Mouse (Mus musculus) urinary bladder, adult 18-20 months (tissue): ENCODE results near the gene Prkag3.

ENCODE experiments used
- DNase-seq, 2 experiments: peaks; one replicate each; pipeline ENCODE4 v3.0.0; 2022; ENCODE audit warnings: low spot score in 2 of 2, mixed read lengths in 2 of 2

The Prkag3 gene

DNA sequence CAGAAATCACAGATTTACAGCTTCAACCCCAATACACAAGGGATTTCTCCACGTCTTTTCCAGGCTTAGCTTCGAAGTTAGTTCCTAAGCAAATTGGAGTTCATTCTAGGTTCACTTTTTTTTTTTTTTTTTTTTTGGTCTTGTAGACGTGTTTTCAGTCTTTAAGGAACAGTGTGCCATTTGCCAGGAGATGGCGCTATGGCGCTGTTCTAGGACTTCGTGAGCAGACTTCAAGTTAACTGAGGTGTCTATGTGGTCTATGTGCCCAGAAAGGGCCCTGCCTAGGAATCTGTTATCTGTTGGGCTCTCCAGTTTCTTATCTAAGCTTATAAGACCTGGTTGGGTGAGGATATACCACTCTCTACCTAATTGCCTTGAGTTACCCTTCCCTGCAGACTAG is 14.1 kb upstream of the Prkag3 start:
- no peak for DNase-seq

DNA sequence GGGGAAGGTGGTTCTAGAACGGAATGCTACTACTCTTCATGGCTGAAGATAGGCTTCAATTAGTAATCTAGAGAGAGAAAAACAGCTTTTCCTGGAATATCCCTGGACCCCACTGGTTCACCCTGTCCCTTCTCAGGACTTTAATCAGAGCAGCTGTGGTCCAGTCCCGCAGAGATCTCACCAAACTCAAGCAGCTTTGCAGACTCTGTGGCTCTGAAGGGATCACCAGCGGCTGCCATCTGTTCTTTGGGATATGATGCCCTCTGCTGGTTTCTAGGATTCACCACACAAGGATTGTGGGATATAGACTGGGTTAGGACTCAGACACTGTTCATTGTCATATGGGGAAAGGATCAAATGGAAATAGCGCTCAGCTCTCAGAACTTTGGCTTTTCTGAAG is 10.8 kb upstream of the Prkag3 start:
- DNase-seq: no peak

DNA sequence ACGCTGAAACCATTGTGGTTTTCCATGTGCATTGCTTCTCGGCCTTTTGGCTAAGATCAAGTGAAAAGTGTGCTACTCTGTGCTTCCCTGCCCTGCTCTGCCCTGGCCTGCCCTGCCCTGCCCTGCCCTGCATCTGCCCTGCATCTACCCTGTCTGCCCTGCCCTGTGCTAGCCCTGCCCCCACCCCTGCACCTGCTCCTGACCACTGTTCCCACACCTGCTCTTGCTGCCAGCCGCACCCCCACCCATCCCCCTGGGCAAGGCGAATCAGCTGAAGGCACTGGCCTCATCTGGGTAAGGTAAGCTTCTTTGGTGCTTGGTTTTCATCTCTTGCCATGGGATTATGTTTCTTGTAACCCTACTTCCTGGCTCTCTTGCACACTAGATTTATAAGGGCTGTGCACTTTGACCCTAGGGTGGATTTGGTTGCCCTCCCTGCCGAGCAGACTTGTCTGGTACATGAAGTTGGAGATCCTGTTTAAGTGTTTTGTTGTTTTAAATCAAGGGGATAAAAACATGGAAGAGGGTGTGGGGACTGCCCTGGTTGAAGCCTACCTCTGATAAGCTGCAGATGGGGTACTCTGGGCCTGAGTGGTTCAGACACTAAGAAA is 5.3 kb upstream of the Prkag3 start:
- no peak for DNase-seq

DNA sequence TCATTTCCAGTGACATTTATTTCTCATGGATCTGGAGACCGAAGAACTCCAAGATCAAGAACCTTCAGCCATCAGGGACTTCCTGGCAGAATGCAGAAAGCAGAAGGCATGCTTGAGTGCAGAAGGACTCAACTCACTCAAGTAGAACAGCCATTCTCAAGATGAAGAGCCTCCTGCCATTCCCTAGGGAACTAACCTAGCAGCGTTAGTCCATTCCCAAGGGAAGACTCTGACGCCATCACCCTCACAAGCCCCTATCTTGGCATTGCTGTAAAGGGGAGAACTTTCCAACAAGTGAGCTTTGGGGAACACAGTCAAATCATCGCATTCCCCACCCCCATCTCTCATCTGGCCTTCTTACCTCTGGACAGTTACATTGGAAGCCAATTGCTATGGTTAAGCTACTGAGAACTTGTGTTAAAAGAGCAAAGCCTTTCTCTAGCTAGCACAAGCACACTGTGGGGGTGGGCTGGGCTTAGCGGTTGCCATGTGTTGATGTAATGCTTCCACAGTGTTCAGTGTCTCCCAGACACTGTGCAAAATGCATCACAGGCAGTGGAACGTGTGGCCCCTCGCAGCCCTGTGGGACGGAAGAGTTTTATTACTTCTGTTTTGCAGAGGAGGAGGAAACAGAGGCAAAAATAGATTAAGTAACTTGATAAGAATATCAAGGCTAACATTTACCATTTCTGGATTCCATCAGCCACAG is 4.4 kb upstream of the Prkag3 start:
- no peak for DNase-seq

GRCm38 (mm10) chr1:74752833-74753232 is 3.8 kb upstream of the Prkag3 start:
- no peak for DNase-seq

GRCm38 (mm10) chr1:74752150-74752549 is 3.1 kb upstream of the Prkag3 start:
- no peak for DNase-seq

GRCm38 (mm10) chr1:74750683-74751082 is 1.7 kb upstream of the Prkag3 start:
- DNase-seq: no peak

DNA sequence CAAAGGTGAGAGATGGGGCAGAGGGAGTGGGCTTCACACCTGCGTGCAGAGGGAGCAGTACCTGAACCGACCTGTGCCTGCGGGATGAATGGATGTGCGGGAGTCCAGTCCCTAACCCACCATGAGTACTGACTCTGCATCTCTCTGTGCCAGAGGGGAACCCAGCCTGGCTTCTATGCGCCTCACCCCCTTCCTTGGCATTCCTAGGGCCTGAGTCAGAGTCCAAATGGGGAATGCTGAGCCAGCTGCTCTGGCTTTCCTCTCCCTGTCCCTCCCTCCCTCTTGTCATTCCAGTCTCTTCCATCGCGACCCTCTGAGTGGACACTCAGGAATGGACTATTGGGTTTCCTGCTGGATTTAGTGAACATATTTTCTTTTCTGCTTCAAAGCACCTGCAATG is 280 bp upstream of the Prkag3 start:
- DNase-seq: peak in 1 of 2 experiments; percentile 54

DNA sequence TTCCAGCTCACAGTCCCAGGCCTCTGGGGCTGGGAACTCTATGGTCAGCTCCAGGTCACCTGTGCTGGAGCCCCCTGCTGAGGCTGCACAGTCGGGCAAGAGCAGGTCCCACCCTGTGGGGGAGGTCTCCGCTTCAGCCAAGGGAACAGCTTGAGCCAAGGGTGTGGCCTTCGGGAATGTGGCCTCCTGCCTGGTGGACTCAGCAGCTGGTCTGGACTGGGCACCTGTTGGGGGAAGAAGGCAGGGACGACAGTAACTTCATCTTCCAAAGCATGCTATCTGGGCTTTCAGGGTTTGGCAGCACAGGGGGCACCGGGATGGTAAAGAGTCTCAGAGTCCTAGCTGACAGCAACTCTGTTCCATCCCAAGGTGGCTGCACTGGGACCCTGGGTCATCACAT is 1.7 kb downstream of the Prkag3 start:
- DNase-seq: no peak

DNA sequence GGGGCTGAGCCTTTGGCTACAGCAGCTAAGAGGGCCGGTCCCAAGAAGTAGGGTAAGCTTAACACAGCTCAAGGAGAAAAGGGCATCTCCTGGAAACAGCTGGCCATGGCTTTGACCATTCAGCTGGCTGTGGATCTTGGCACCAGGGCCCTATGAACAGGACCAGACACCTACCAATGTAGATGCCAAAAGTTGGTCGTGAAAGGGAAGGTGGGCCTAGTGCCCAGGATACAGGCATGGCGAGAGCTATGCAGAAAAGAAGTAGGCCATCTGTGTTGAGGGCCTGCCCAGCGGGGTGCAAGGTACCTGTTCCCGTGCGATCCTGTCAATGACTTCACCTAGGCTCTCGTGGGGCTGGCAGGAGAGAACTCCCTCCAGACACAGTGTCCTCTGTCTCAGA is 8.2 kb downstream of the Prkag3 start:
- no peak for DNase-seq

GRCm38 (mm10) chr1:74737500-74737899 is 11.5 kb downstream of the Prkag3 start:
- no peak for DNase-seq

GRCm38 (mm10) chr1:74736977-74737376 is 12.0 kb downstream of the Prkag3 start:
- DNase-seq: no peak

DNA sequence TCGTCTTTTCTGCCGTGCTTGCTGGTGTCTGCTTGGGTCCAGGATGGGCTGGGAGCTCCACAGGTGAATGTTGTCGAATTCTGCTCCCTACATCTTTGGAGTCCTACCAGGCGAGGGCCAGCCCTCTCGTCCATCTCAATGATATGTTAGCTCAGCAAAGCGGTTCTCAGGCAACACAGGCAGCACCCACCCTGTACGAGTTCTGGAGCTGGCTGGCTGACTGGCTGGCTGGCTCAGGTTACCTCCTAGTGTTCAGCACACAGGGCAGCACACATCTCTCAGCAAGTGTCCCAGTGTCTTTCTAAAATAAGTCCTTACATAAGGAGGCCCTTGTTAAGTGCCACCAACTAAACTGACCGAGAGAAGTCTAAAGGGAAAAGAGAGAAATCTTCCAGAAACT is 20.6 kb downstream of the Prkag3 start:
- DNase-seq: no peak

GRCm38 (mm10) chr1:74726674-74727073 is 22.3 kb downstream of the Prkag3 start:
- DNase-seq: peak in 1 of 2 experiments; percentile 34

DNA sequence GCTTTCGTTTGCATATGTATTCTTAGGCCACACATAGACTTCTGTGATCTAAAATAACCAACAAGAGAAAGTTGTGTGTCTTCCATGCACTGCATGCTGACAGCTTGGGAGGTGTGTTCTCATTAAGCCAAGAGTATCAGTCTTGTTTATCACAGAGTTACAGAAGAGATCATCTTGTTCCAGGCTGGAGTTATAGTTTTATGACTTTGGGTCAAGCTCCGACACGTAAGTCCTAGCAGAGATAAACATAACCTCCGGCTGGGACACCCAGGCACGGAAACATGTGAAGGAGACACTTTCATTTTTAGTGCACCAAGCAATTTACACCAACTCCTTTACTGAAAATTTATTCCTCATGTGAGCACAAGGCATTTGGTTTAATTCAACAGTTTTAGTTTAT is 22.9 kb downstream of the Prkag3 start:
- DNase-seq: no peak

DNA sequence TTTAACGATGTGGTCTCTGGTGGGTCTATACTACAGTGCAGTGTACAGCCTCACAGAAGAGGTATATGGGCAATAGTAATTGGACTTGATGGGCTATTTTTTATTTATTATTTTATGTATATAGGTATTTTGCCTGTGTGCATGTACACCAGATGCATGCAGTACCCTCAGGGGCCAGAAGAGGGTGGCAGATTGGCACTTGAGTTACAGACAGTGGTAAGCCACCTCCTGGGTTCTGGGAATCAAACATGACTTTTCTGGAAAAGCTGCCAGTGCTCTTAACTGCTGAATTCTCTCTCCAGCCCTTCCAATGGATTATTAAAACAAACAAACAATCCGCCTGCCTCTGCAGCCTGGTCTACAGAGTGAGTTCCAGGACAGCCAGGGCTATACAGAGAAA is 25.3 kb downstream of the Prkag3 start:
- no peak for DNase-seq

DNA sequence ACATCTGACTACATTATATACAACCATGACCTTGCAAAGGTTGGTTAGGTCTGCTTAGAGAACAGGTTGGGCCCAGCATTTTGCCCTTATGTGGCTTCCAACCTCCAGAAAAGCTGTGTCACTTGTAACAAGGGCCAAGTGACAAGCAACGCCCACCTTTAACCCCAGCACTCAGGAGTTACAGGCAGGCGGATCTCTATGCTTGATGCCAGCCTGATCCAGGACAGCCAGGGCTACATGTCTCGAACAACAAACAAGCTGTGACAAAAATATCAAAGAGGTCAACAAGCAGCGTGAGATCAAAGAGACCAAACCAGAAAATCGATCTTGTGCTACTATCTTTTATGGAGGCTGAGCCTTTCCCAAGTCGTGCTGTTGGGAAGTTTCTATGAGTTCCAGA is 27.4 kb downstream of the Prkag3 start:
- DNase-seq: no peak

- DNase-seq: no peak
Measured at GRCm38 (mm10) chr1:74719281-74719680, 29.7 kb downstream of the Prkag3 start.

GRCm38 (mm10) chr1:74718113-74718512 is 30.9 kb downstream of the Prkag3 start:
- no peak for DNase-seq

DNA sequence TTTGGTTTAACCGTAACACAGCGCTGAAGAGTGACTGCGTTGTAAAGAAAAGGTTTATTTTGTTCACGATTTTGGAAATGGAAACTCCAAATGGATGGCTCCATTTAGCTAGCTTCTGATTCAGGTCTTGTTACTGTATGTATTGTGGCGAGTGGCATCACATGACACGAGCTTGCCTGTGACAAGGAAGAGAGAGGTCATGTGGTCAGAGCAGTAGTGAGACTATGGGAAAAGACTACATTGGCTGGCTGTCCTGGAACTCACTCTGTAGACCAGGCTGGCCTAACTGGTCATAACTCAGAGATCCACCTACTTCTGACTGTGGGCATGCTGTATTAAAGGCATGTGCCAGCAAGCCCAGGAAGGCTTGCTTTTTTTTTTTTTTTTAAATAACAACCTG is 33.1 kb downstream of the Prkag3 start:
- no peak for DNase-seq

GRCm38 (mm10) chr1:74715468-74715867 is 33.6 kb downstream of the Prkag3 start:
- DNase-seq: no peak

GRCm38 (mm10) chr1:74714967-74715366 is 34.1 kb downstream of the Prkag3 start:
- no peak for DNase-seq

DNA sequence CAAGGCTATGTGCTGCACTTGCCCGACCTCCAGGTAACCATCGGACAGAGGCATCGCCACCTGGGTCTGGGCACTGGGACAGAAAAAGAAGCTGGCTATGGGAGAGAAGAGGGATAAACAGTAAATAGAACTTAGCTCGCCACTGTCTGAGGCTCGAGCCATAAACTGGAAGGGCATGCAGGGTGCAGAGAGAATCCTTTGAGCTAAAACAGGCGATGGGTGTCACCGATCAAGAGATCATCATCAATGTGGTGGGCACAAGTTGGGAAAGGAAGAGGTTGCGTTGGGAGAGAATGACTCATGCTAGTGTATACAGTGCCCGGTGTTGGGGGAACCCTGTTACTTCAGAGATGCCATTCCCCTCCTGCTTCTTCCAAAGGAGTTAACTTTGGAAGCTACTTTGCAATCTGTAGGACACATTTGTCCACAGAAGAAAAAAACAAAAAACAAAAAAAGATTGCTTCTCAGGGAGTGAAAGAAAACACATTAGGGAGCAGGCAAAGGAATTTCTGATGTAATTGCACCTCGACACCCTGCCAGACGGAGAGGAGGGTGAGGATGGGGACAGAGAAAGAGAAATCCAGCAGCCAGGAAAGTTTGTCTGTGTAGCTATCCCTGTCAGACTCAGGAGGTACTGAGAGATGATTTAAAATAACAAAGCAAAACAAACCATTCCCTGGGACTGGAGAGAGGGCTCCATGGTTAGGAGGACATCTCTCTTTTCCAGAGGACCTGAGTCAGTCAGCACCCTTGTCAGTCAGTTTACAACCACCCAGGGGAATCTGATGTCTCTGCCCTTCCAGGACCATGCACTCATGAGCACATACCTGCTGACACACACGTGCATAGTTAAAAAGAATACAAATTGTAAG is 34.9 kb downstream of the Prkag3 start:
- DNase-seq: no peak
